Mouse (Mus musculus): ENCODE measurements at regions not wholly inside any gene's neighbourhood (a gene's known extent, or its start where the extent isn't known, plus 50 kb on each side); places are given as distances from the start of the nearest gene placed in this dataset.

GRCm38 (mm10) chr9:14081138-14081537 lies 193.7 kb upstream of the Sesn3 start:
- DNase-seq = no peak
- intact Hi-C loops (cut with DNase I; ENCODE audit: low total_unique reads) = no loop called here

DNA sequence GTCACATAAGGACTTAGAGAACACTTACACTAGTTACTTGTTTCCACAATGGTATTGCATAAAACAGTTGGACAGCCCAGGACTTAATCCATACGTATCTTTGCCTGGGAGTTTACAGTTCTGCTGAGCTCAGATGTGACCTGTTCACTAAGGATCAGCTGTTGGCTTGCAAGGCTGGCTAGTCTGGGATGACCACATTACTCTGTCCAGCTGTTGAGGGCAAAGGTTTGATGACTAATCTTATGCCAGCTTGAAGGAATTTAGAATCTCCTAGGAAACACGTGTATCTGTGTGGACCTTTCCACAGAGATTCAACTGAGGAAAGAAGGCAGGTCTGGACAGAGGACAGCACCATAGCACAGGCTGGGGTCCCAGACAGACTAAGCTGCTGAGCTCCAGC lies 188.7 kb upstream of the Sesn3 start:
- intact Hi-C loops (cut with DNase I; ENCODE audit: low total_unique reads) = no loop called here
- no peak for DNase-seq

DNA sequence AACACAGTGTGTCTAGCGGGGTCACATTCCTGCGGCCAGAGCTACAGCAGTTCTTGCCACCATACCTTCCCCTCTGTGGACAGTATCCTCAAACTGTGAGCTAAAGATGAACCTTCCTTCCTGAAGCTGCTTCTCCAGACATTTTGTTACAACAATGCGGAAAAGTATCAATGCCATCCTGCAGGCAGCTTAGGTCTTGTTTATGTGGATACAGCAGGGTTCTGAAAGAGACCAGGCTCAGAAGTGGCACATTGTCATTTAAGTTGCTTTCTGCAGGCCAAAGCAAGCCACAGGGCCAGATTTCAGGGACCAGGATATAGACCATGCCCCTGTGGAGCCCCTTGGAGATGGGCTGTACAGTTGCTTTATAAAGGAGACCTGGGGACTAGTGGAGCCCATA lies 188.3 kb upstream of the Sesn3 start:
- DNase-seq = no peak
- intact Hi-C loops (cut with DNase I; ENCODE audit: low total_unique reads) = no loop called here

- intact Hi-C loops (cut with DNase I; ENCODE audit: low total_unique reads) = no loop called here
Measured at GRCm38 (mm10) chr9:14087874-14088273, 187.0 kb upstream of the Sesn3 start.

DNA sequence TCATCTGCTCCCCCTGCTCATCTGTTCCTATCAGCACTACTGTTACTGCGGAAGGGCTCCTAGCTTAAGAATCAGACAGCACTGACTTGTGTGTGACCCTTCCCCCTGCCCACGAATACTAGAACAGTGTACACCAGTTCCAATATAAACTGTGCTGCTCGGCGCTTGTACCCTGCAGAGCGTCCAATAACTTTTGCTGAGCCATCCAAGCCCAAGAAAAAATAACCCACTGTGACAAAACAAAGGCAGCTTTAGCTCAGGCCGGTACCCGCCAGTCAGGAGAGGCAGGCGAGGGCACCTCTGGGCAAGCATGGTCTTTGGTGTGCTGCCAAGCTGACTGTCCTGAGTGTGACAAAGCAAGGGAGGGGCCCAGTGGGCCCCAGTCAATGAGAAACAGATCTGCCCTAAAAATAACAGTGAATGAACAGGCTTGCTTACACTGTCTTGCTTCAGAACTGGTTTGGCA lies 185.0 kb upstream of the Sesn3 start:
- intact Hi-C loops (cut with DNase I; ENCODE audit: low total_unique reads) = no loop called here
- DNase-seq = peak; percentile 17

More at GRCm38 (mm10) chr9:14087874-14088273, 187.0 kb upstream of the Sesn3 start:
- no peak for DNase-seq

GRCm38 (mm10) chr9:14090454-14090853 lies 184.4 kb upstream of the Sesn3 start:
- intact Hi-C loops (cut with DNase I; ENCODE audit: low total_unique reads) = no loop called here
- DNase-seq = no peak

DNA sequence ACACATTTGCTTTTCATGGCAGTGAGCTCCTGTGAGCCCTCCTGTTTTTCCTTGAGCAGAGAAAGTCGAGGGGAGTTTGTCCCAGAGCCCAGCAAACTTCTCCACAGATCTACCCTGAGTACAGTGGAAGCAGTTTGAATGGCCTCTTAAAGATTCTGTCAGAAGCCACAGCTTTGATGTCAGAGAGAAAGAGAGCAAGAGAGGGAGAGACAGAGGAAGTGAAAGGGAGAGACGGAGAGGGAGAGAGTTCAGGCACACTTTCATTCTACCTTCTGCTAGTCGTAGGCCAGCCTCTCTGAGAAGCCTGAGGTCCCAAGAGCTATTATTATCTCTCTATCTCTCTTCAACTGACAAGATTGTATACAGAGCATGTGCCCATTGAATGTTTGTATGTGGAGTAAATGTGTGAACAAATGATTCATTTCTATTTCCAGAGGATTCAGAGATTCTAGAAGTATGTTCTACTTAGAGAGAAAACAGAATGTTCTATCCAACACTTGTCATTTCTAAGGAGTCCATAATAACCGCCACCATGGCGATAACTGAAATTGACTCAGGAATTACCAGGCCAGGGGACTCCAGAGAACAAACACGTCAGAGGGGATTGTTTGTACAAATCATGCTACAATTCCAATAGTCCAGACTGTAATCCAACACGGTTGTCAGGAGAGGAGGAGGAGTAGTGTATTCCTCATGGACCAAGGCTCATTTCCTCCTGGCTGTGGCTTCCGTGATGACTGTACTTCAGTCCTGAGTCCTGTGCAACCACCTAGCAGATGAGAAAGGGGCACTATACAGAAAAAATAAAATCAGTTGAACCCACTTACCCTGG lies 183.6 kb upstream of the Sesn3 start:
- DNase-seq = no peak
- intact Hi-C loops (cut with DNase I; ENCODE audit: low total_unique reads) = no loop called here

DNA sequence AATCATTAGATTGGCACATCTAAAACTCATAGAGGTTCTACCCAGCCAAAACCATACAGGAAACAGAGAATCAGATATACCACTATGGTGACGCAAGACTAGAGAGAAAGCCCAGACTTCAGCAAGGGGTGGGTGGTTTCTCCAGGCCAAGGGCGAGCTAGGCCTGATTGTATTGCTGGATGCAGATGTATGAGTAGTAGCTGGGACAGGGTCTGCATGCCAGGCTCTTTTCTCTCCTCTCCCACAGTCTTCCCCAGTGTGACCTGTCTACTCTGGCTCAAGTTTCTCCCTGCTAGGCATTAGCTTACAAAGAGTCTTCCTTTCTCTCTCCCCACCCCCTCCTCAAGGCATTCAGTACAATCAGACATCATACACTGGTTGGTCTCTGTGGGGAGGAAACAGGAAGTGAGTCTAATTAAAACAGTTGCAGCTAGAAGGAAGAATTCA lies 181.8 kb upstream of the Sesn3 start:
- DNase-seq = no peak
- intact Hi-C loops (cut with DNase I; ENCODE audit: low total_unique reads) = no loop called here

DNA sequence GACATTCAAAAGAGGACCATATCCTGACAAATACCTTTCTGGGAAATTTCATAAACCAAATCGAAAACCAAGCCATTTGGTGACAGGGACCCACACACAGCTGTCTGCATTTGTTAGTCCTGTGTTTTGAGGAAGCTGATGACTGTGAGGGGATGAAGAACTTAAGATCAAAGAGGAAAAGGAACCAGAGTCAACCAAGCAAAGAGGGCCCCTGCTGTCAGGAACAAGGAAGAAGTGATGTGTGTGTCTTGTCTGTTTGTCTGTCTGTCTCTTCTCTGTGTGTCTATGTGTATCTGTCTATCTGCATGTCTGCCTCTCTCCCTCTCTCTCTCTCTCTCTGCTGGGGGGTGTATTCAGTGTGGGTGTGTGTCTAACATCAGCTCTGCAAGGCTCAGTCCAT lies 171.3 kb upstream of the Sesn3 start:
- no peak for DNase-seq
- intact Hi-C loops (cut with DNase I; ENCODE audit: low total_unique reads) = no loop called here

- no peak for DNase-seq
- intact Hi-C loops (cut with DNase I; ENCODE audit: low total_unique reads) = no loop called here
Measured at GRCm38 (mm10) chr9:14104921-14105320, 169.9 kb upstream of the Sesn3 start.

- intact Hi-C loops (cut with DNase I; ENCODE audit: low total_unique reads) = no loop called here
- no peak for DNase-seq
Measured at GRCm38 (mm10) chr9:14106371-14106770, 168.5 kb upstream of the Sesn3 start.

GRCm38 (mm10) chr9:14108798-14109197 lies 166.1 kb upstream of the Sesn3 start:
- intact Hi-C loops (cut with DNase I; ENCODE audit: low total_unique reads) = no loop called here
- no peak for DNase-seq

- no peak for DNase-seq
- intact Hi-C loops (cut with DNase I; ENCODE audit: low total_unique reads) = no loop called here
Measured at GRCm38 (mm10) chr9:14109492-14109891, 165.4 kb upstream of the Sesn3 start.

- intact Hi-C loops (cut with DNase I; ENCODE audit: low total_unique reads) = no loop called here
- DNase-seq = no peak
Measured at GRCm38 (mm10) chr9:14111713-14112112, 163.2 kb upstream of the Sesn3 start.

DNA sequence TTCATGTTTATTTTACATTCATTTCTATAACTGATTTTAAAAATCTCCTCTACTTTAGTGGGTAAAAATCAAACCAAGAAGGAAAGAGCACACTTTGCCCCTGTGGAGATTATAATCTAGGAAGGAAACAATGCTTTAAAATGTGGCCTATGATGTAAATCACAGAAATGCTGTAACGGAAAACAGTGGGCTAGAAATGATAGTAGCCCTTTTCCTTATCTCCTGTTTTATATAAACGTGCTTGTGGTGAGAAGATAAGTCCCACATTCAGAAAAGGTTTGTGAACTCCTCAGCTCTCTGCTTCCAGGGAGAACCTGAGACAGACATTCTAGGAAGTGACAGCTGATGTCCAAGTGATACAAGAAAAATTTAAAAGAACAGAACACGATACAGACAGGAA lies 159.3 kb upstream of the Sesn3 start:
- no peak for DNase-seq
- intact Hi-C loops (cut with DNase I; ENCODE audit: low total_unique reads) = no loop called here

DNA sequence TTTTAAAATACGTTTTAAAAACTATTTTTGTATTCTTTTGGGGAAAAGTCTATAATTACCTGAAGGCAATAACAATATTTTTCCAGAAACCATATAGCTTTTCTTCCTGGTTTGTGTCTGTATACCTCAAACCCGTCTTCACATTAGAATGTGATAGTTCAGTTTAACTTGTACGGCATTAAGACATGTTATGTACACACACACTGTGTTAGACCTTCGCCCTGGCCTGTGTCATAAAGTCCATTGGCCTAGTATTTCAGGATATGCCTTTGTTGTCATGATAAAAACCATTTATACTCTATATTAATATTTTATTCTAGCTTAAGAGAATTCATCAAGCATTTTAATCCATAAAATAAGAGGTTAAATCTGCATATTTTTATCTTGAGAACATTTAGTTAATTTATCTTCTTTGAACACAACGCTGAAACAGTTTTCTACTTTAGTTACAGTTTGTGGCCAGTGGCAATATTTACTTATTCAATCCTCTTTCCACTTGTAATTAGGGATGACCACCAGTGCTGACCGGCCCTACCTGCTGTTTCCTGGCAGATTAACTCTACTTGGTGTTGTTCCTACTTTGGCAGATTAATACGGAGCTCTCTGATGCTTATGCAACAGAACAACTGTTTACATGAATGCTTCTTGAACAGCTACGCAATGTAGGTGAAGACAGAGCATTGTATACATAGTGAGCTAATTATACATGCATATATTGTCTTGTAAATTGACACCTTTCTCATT lies 158.6 kb upstream of the Sesn3 start:
- no peak for DNase-seq
- intact Hi-C loops (cut with DNase I; ENCODE audit: low total_unique reads) = no loop called here

- DNase-seq = no peak
- intact Hi-C loops (cut with DNase I; ENCODE audit: low total_unique reads) = no loop called here
Measured at GRCm38 (mm10) chr9:14133372-14133771, 141.5 kb upstream of the Sesn3 start.

GRCm38 (mm10) chr9:14134894-14135450 lies 139.9 kb upstream of the Sesn3 start:
- no peak for DNase-seq
- intact Hi-C loops (cut with DNase I; ENCODE audit: low total_unique reads) = no loop called here

DNA sequence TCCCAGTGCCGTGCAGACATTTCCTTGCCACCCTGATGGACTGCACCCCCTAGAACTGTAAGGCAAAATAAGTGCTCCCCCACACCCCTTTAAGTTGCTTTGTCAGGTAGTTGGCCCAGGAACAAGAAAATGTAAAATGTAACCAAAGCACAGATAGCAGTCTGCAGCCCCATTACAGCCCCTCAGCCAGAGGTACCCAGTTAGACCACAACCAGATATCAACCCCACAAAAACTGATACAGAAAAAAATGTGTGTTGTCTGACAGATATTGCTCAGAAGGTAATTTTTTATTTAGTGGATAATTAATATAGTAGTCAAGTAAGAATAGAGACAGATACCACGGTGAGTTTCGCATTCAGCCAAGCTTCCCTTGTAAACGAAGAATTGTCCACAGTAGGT lies 133.5 kb upstream of the Sesn3 start:
- DNase-seq = no peak
- intact Hi-C loops (cut with DNase I; ENCODE audit: low total_unique reads) = no loop called here

DNA sequence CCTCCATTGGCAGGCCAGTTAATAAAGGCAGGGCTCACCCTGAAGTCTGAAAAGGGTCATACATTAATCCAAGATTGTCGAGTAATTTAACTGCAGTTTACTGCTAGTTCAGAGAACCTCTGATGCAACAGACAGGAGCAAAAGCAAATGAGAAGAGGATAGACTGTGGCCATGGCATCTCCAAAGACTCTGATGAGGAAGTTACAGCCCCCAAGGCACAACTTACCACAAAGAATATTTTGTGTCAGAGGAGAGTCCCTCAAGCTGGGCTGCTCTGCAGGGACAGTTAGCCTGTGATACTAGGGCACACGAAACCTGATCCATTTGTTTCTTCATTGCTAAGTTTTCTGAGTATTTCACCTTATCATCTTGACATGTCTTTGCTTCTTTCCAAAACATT lies 130.9 kb upstream of the Sesn3 start:
- intact Hi-C loops (cut with DNase I; ENCODE audit: low total_unique reads) = no loop called here
- no peak for DNase-seq

GRCm38 (mm10) chr9:14147088-14147487 lies 127.8 kb upstream of the Sesn3 start:
- DNase-seq = no peak
- intact Hi-C loops (cut with DNase I; ENCODE audit: low total_unique reads) = no loop called here

Measured in gastrocnemius, postnatal 14 days (tissue).